Mouse (Mus musculus): ENCODE measurements around the gene Piezo1.

Gene Piezo1

DNA sequence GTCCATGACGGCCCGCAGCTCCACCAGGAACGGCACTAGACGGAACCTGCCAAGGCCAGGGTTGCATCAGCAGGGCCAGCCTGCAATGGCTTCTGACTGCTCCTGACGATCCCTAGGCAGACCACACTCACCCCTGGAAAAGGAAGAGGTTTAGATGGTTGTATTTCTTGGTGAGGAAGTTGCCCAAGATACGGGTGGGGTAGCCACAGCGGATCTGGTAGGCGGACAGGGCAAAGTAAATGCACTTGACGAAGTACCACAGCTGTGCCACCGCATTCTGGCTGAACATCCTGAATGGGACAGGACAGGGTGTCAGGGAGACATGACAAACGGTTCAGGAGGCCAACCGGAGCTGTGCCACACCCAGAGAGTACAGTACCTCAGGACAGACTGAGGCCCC, 66.3 kb downstream of the Piezo1 start:
- no peak for DNase-seq

DNA sequence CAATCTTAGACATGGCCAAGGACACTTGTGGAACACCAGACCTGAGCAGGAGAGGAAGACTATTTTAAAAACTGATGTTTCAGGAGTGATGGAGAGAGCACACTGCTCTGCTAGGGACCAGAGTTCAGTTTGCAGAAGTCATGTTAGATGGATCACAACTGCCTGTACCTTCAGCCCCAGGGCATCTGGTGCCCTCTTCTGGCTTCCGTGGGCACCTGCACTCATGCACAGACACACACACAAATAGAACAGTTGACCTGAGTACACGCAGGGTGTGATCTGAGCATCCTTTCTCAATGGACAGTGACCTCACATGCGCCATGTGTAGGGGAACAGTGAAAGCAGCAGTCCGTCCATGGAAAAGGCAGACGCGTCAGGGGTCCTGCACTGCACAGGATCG, 67.3 kb downstream of the Piezo1 start:
- no peak for DNase-seq

DNA sequence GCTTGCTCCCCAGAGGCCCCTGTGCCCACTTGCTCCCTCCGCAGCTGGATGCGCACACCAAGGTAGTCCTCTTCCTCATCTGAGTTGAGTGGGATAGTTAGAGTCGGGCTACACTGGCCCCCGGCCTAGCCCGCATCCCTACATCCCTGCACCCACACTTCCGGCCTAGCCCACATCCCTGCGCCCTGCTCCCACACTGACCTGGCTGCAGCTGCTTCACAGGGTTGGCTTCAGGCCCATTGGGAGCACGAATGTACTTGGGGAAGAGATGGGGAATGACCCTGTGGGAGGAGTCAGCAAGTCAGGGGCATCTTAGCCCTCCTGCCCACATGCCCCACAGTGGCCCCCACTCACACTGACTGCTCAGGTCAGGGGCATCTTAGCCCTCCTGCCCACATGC, 68.7 kb downstream of the Piezo1 start:
- no peak for DNase-seq

DNA sequence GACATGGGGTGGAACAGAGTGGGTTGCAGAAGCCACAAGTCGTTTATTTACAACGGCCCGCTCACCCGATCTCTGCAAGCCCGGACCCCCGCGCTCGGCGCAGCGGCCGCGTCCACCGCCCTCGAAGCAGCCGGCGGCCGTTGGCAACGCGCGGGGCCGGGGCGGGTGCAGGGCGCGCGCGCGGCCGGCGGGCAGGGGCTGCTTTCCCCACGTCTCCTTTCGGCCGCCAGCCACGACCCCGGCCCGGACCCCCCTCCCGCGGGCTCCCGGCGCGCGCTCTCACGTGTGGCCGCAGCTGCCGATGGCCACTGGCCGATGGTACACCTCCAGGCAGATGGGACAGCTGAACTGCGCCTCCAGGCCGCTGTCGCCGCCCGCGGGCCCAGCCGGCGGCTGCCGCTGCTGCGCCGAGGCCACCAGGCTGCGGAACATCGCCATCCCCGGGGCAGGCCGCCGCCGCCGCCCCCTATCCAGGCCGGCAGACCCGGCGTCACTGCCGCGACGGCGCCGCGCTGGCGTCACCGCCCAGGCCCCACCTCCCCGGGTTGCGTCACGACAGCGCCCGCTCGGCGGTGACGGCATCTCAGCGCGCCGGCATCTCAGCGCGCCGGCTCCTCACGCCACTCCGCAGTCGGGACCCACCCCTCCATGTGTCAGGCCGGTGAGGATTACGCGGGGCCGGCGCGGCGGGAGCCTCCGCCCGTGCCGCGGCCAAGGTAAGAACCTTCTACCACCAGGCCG, 75.4 kb downstream of the Piezo1 start, which contains the start of the genes Rnf166 and Ctu2:
Gene Rnf166, minus strand, starts transcription at position 485 of the 741 bp plus-strand sequence.
Gene Ctu2, plus strand, starts transcription at position 564 of the 741 bp plus-strand sequence.
- DNase-seq = peak; percentile 96 to 98

DNA sequence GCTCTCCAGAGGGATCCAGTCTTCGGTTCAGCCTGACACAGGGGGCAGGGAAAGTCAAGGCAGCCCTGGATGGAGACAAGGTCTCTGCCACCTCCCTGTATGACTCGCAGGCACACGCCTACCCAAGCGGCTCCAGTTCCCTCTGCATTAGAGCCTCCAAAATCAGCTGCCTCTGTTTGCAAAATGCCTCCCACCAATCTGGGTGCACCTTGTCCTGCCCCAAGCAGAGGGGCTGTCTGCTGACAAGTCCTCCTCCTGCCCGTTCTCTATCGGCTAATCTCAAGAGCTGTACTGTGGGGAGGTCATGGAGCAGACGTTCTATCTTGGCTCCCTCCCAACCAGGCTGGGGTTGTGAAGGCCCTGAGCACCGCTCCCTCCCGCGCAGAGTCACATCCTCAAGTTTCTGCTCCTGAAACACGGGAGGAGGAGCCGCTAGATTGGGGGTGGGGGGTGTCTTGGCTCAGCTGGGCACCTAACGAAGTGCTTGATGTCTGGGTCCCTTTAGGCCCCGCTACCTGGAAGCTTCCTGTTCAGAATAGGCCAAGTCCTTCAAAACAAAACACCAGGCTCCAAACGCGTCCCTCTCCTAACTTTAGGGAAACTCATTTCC, 76.1 kb downstream of the Piezo1 start:
- DNase-seq = peak; percentile 53 to 71

DNA sequence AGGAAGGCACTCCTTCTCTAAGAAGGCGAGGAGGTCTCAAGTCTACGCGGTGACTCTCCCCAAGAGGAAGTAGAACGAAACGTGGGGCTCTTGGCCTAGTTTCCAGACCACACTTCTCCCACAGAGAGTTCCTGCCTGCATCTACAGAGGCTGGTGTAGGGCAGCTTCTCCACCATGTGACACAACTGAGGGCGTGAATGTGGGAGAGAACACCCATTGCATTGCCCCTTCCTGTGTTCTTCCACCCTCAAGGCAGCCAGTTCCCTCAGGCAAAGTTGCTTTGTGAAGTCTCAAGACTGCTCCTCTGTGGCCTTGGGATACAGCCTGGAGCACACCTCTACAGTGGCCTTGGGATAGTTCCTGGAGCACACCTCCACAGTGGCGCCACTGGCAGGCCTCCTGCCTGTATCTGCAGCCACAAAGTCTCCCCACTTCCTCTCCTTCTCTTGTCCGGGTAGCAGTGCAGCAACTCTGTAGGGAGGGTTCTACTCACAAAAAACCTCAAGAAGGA, 77.2 kb downstream of the Piezo1 start:
- no peak for DNase-seq

DNA sequence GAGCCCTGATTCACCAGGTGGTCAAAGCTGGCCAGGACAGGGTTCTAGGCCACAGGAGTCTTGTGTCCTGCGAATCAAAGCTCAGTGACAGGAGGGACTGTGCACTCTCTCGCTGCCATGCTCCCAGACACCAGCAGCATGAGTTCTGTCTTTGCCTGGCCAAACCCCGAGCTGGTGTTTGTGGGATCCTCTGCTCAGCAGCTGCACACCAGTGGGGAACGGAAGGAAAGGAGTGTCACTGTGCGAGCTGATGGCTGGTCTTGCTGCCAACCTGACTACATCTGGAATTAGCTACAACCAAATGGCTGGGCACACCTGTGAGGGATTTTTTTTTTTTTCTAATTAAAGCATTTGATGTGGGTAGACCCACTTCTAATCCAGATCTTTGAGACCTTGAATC, 80.4 kb downstream of the Piezo1 start:
- no peak for DNase-seq

DNA sequence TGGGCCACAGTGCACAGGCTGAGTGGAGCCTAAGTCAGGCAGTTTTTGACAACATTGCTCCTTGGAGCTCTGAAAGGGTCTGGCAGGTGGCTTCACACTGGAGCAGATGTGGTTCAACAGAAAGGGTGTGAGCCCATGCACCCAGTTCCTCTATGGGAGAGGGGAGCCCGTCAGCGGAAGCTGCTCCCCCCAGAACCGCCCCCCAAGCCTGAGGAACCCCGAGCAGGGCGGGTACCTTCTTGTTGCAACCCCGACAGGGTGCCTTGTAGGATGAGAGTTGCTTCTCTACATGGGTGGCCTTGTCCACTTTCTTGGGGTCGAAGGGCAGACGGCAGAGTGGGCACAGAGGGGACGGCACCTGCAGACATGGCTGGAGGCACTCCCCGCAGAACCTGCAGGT, 81.2 kb downstream of the Piezo1 start:
- no peak for DNase-seq

DNA sequence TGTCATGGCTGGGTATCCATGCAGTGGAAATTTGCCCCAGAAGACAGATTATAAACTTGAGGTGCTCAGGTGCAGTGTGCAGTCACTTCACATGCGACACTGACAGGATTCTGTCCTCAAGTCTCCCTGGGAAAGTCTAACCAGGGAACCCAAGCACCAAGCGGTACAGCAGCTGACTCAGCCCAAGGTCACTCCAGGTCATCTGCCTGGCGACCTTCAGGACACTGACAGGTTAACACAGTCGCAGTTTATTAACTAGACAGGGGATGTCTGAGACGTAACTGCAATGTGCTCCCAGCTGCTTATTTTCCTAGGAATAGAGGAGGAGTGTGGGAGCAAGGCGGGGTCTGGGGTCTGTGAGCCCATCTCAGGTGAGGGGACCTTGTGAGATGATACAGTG, 81.7 kb downstream of the Piezo1 start:
- no peak for DNase-seq

DNA sequence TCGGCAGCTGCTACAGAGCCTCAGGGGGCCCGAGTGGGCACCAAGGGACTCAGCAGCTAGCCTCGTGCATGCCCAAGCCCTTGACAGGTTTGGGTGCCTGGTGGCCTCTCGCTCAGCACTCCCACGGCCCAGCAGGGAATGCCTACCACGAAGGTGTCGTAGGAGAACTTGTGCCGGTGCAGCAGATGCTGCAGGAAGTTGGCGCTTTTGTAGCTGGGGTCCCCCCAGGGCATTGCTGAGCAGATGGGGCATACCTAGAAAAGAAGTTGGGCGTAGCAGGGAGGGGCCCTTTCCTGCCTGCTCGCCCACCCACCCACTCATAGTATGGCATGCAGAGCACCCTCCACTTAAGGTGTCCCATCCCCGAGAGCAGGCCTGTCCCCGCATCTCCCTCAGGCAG, 83.3 kb downstream of the Piezo1 start:
- no peak for DNase-seq

DNA sequence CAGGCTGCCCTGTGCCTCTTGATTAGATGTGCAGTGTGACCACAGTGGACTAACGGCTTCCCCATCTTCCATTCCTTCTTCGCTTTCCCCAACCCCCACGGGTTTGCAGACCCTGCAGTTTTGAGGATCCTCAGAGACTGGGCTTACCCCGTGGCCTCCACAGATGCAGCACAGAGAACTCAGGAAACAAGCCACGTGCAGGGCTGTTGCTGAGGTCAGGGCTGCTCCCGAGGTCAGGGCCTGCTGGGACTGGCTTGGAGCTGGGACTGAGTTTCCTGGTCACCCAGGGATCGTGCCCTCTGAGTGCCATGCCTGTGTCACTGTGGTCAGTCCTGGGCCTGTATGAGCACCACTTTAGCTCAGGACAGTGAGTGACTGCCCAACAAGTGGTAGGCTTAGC, 86.1 kb downstream of the Piezo1 start:
- no peak for DNase-seq

DNA sequence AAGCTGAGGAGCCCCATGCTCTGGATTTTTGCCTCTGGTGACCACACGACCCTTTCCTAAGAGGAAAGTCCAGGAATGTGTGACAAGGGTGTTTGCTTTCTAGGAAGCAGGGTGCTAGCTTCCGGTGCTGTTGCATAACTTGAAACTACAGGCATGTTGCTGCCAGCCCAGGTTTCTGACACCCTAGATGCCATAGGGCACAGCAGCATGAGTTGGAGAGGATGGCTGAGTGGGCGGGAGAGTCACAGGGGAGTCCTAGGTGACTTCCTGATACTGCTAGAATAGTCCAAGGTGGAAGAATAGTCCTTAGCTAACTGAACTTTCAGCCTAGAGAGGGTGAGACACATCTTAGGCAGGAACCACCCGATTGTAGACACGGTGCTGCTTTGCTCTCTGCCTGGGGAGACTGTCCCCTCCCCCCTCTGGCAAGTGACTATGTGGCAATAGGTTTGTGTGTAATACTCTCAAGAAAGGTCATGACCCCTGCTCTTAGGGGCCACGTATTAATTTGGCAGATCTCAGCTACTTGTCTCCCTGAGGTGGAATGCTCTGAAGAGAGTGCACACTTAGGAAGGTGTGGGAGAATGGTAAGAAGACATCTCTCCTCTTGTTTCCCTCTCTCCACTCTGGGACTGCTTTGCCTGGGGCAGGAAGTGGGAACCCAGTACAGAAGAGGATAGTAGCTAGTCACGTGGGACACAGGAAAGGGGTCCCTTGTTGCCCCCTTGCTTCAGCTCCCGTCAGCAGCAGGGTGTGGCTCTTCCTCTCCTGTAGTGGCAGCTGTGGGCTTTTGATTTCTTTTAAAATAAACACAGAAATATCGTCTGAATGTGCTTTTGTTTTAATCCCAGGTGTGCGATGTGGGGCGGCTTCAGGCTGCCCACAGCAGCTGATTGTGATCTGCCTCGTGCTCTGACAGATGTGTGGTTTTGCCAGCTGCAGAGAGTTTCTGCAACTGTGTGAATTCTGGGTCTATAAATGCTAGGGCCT, 87.2 kb downstream of the Piezo1 start:
- no peak for DNase-seq

DNA sequence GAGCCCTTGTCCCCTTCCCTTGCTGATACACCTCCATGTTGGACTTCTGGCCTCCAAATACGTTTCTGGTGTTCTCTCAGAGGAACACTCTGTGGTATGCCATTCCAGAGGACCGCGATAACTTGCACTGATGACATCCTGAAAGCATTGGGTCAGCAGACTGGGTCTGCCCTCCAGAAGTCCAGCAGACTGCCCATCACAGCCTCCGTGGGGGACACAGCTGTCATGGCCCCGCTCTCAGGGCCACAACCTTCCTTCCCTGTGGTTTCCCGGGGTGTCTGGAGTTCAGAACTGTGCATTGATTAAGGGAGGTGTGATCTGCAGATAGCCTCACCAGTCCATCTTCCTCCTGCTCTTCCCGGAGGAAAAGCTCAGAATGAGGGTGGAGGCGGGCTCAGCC, 88.6 kb downstream of the Piezo1 start:
- DNase-seq = no peak

DNA sequence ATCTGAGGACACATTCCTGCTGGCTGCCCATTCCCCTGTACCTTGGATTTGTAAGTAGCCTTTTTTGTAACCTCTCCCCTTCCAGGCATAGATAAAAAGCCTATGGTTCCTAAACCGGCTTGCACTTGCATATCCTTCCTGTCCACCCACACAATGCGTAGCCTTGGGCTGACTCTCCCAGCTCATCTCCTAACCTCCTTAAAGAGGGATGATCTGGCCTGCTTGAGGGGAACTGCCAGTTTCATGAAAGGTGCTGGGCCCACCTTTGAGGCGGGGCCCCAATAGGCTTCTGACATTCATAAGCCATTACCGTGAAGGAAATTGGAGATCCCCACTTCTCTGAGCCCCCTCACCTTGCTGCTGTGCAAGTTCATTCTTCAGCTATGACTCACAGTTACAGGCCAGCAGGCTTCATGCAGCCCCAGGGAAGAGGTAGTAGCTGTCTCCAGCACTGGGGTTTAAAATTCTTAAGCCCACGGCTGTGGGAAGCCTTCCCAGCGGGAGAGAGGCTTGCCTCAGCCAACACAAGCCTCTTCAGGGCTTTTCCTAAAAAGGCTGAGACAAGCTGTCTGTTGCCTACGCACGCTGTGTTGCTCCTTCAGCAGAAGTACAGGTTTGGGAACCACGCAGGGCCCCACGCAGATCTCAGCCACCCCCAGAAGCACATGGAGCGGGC, 89.5 kb downstream of the Piezo1 start:
- DNase-seq = no peak

DNA sequence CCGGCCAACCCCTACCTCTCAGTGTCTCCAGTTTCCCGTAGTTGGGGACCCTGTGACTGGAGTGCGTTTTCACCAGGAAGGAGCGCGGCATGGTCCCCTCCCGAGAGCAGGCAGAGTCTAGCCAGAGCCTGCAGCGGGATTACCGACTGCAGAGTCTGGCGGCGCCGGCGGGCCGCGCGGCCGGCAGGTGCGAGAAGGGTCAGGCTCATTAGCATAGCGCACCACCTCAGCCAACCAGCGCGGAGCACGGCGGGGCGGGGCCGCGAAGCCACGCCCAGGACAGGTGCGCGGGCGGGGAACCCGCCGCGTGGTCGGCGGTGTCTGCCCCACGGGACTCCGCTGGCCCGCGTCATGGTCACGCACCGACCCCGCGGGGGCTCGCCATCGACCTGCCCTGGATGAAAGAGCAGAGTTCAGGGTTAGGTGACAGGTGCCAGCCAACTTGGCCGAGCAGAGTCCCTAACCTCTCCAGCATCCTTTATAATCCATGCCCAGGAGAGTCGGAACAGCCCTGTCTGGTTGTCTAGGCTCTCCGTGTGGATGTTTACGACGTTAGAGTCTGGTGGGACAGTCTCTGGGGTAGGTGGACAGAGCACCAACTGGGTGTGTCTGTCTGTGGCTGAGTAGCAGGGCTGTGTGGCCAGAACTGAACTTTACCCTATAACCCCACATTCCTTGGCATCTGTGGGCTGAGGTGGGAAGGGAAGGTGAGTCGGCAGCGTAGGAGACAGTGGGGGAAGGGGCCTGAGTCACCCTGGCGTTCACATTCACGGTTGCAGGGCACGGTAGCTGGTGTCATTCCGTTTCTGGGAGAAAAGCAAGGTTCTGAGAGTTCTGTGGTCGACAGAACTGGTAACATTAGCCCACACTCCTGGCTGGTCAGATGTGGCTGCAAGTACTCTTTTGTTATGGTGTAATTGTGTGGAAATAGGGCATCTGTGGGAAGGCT, 90.3 kb downstream of the Piezo1 start, which contains the start of gene Snai3:
Gene Snai3, minus strand, starts transcription at position 210 of the 949 bp plus-strand sequence.
- peak; percentile 69 to 72 for DNase-seq

DNA sequence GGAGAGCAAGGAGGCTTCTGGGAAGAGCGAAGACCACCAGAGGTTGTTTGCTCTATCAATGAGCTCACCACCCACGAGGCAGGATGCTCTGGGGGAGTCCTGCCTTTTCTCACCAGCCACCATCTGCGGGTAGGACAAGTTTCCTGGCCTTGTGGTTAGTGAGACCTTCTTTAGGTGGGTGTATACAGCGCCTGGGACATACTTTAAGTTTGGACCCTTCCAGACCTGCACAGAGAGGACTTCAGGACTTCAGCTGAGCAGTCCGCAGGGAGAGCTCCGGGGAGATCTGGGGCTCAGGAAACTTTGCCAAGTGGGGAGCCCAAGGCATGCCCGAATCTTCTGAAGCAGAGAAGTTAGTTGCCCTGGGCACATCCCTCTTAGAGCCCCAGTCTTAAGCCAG, 91.1 kb downstream of the Piezo1 start:
- DNase-seq = no peak

DNA sequence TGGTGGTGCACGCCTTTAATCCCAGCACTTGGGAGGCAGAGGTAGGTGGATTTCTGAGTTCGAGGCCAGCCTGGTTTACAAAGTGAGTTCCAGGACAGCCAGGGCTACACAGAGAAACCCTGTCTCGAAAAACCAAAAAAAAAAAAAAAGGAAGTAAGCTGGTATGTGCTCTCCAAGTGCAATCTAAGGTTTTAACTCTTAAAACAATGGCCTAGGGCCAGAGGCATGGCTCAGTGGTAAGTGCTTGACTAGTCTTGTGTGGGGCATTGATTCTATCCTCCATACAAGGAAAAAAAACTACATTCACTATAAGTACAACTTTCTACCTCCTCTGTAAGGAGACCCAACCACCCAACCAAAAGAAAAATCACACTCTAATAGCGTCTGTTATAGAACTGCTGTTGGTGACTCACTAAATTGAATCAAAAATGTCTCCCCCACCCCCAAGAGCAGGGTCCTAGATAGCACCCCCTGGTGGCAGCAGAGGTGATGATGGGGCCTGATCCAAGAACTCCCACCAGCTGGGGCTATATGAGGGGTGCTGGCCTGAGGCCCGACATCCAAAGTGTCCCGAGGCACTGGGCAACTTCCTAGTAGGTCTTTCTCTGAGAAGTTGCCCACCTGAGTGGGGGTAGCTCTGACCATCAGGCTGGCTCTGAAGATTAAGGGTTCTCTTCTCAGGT, 91.8 kb downstream of the Piezo1 start:
- peak; percentile 35 to 63 for DNase-seq

DNA sequence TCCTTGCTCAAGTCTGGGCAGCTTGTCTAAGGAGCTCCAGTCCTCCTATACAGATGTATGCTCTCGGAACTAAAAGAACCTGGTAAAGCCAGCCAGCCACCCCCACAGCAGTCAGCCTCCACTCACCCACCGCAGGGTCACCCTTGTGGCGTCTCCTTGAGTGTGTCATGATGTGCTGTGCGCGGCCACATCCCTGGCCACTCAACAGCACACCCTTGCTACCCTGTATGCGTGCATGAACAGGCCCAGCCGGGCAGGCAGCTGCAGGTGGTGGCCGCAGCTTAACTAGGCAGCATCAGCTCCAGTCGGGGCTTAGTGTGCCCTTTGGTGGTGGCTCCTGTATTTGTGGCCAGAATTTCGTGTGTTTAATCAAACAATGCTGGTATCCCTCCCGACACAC, 94.0 kb downstream of the Piezo1 start:
- no peak for DNase-seq

DNA sequence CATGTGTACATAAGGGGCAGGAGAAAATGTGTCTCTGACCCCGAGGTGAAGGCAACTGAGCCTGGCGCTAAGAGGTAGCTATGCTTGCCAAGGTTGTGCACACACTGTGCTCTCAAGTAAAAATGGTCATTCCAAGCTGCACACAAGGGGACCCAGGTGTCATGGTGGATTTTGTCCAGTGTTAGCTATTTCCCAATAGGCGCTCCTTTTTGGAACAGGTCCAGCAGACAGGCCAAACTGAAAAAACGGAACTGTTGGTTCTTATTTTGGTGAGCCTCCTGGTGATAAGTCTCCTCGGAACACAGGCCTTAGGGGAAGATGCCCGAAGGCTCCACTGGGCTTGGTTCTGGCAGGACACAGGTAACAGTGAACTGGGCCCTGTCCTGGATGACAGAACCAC, 96.7 kb downstream of the Piezo1 start:
- DNase-seq = no peak

DNA sequence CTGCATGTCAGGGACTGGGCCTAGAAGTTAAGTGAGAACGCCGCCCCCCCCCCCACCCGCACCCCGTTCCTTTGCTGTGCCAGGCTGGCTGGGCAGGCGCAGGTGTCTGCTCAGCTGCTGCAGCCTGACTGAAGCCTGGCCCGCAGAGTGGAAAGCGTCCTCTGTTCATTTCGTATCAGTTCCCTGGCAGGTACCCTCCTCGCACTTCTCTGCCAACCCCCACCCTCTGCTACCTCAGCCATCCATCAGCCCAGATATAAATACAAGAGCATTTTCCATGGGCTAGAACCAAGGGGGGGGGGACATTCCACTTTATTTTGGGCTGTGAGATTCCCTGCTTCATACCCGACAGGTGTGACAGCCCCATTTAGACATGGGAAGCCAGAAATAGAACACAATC, 99.0 kb downstream of the Piezo1 start:
- no peak for DNase-seq
